ENCODE assay signal across 9 mouse cellular contexts in the genomic region with DNA sequence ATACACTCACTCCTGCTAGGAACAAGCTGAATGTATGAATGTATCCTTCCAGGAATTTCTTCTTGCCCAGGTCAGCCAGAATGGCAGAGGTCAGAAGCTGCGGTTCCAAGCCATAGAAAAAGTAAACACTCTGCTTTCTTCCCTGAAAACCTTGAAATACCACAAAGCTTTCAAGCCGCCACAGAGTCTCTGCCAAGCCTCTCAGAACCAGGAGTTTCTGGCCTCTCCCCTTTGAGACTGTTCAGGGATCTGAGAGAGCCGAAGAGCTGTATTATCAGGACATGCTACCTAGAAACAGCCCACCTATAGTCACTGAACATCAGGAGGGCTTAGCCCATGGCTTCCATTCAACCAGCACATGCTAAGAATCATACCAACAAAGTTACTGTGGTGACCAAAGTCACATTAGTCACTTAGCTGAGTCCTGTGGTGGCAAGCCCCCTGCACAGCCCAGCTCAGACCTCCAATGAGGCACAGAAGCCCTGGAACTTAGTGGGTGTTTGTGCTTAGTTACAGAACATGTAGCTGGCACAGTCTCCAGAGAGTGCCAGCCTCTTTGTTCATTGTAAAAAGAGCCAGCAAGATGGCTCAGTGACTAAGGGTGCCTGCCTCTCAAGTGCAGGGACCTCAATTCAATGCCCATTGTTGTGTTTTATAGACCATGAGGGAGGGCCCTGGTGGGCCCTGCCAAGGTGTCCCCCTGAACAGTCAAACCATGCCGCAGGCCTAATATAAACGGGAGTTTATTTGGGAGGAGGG. TPM values are rescaled to one million over a fixed set of nuclear protein-coding genes. Genes with fewer than 3 reads are reported as not detected.
DNase-seq lines count a peak whose midpoint lies in the region; ATAC-seq lines count a peak whose summit lies in the region.
"Had no signal": no experiment of that assay in that cellular context is flagged by ENCODE, and none has a peak within 500 bp of the region (broad histone marks: within the 10 kb centered on the region; RNA-seq: fewer than 3 reads in every experiment).

No protein-coding gene starts in this region.

- H3K4me2 ChIP-seq in heart, embryonic 15.5 days = no peak overlapping the region
- H3K4me2 ChIP-seq in hindbrain, embryonic 16.5 days (ENCODE audit: low read length) = no peak overlapping the region
- H3K4me2 ChIP-seq in midbrain, embryonic 13.5 days (replicated peaks) = no peak overlapping the region
- no peak overlapping the region for H3K4me2 ChIP-seq in liver, embryonic 12.5 days

- no peaks in the 10 kb centered on the region; the same call in 1 of the 2 replicates for H3K4me1 ChIP-seq in heart, embryonic 15.5 days (replicated peaks)
- H3K4me1 ChIP-seq in hindbrain, embryonic 16.5 days (ENCODE audit: control insufficient read depth, insufficient read depth, low read depth, low read length) = no peaks in the 10 kb centered on the region
- 0 out of 2 replicates have a peak, but pooled peaks cover 4% of the 10 kb centered on the region for H3K4me1 ChIP-seq in midbrain, embryonic 13.5 days (replicated peaks)
- H3K4me1 ChIP-seq in liver, embryonic 12.5 days = no peaks in the 10 kb centered on the region

- H3K27me3 ChIP-seq in heart, embryonic 15.5 days = no peaks in the 10 kb centered on the region
- no peaks in the 10 kb centered on the region for H3K27me3 ChIP-seq in hindbrain, embryonic 16.5 days (replicated peaks; ENCODE audit: control insufficient read depth, insufficient read depth, low read length)
- no peaks in the 10 kb centered on the region for H3K27me3 ChIP-seq in midbrain, embryonic 13.5 days
- H3K27me3 ChIP-seq in liver, embryonic 12.5 days (replicated peaks) = no peaks in the 10 kb centered on the region

- no peak for DNase-seq in heart, adult 8-10 months (ENCODE audit: low spot score)
- DNase-seq in adrenal gland, postnatal 10 days = peak; percentile 20
- no peak for DNase-seq in cerebellum, postnatal 25 days
- DNase-seq in spleen, adult 18-20 months = no peak
- DNase-seq: liver, postnatal 0 days had no signal

- H3K27ac ChIP-seq in heart, embryonic 15.5 days = peak overlapping the region; percentile 14; the same call in 1 of the 2 replicates
- H3K27ac ChIP-seq in hindbrain, embryonic 16.5 days (ENCODE audit: low read depth, low read length) = no peak overlapping the region
- no peak overlapping the region for H3K27ac ChIP-seq in midbrain, embryonic 13.5 days
- H3K27ac ChIP-seq in liver, embryonic 12.5 days = no peak overlapping the region

- no peaks in the 10 kb centered on the region for H3K9me3 ChIP-seq in heart, embryonic 15.5 days (replicated peaks)
- H3K9me3 ChIP-seq in hindbrain, embryonic 16.5 days (ENCODE audit: control insufficient read depth, low read length) = no peaks in the 10 kb centered on the region
- H3K9me3 ChIP-seq in midbrain, embryonic 13.5 days = no peaks in the 10 kb centered on the region
- H3K9me3 ChIP-seq in liver, embryonic 12.5 days (replicated peaks) = no peaks in the 10 kb centered on the region

- H3K4me3 ChIP-seq in heart, embryonic 15.5 days = no peak overlapping the region
- no peak overlapping the region for H3K4me3 ChIP-seq in hindbrain, embryonic 16.5 days (ENCODE audit: low read length)
- H3K4me3 ChIP-seq in midbrain, embryonic 13.5 days (replicated peaks) = no peak overlapping the region
- no peak overlapping the region for H3K4me3 ChIP-seq in liver, embryonic 12.5 days

- H3K36me3 ChIP-seq in heart, embryonic 15.5 days = no peaks in the 10 kb centered on the region
- no peaks in the 10 kb centered on the region for H3K36me3 ChIP-seq in hindbrain, embryonic 16.5 days (ENCODE audit: control insufficient read depth, insufficient read depth, low read length)
- no peaks in the 10 kb centered on the region for H3K36me3 ChIP-seq in midbrain, embryonic 13.5 days
- H3K36me3 ChIP-seq in liver, embryonic 12.5 days = peaks cover 85% of the 10 kb centered on the region

- 69% methylated on average over 5 of the region's 5 CpGs for WGBS in heart, embryonic 15.5 days
- 36% methylated on average over 5 of the region's 5 CpGs for WGBS in hindbrain, embryonic 16.5 days
- WGBS in midbrain, embryonic 13.5 days = 51% methylated on average over 5 of the region's 5 CpGs
- WGBS in liver, embryonic 12.5 days (ENCODE audit: insufficient replicate concordance) = 76% methylated on average over 5 of the region's 5 CpGs

- H3K9ac ChIP-seq in heart, embryonic 15.5 days = no peak overlapping the region
- no peak overlapping the region for H3K9ac ChIP-seq in hindbrain, embryonic 16.5 days (ENCODE audit: low read depth, low read length)
- H3K9ac ChIP-seq in midbrain, embryonic 13.5 days (replicated peaks) = no peak overlapping the region
- H3K9ac ChIP-seq in liver, embryonic 12.5 days = no peak overlapping the region
- H3K9ac ChIP-seq: liver, postnatal 0 days had no signal

- 0 out of 2 replicates have a peak, but pooled peaks have one; percentile 18 for ATAC-seq in heart, embryonic 15.5 days (replicated peaks; ENCODE audit: insufficient number of reproducible peaks, insufficient read depth, low FRiP score, low read depth)
- ATAC-seq in hindbrain, embryonic 16.5 days = peak; percentile 92
- peak; percentile 50 for ATAC-seq in midbrain, embryonic 13.5 days
- no peak for ATAC-seq in liver, embryonic 12.5 days
- ATAC-seq: liver, postnatal 0 days had no signal

RNA-seq across cellular contexts. Expression of a gene that starts 16.2 kb away (rescaled TPM):
- 3.7 and 6.8 TPM in 2 replicates for polyA plus RNA-seq in heart, embryonic 15.5 days (2015; fragmentation: Nextera tagmentation; extraction: Ambion mirVana)
- total RNA-seq in heart, adult 8-10 months (2022) = 1 to 10 TPM in 1 of 4 experiments, under 1 TPM in 3; 0.31 to 2.2 (median 0.83) TPM
- 1 to 10 TPM; 5.5 to 7.3 TPM for total RNA-seq in adrenal gland, postnatal 10 days (2021)
- polyA plus RNA-seq in hindbrain, embryonic 16.5 days (2015; fragmentation: Nextera tagmentation; extraction: Ambion mirVana) = 2.1 and 2.2 TPM in 2 replicates
- polyA plus RNA-seq in midbrain, embryonic 13.5 days (2015; fragmentation: Nextera tagmentation; extraction: Ambion mirVana) = 1.1 and 1.4 TPM in 2 replicates
- polyA plus RNA-seq in liver, embryonic 12.5 days (2016; fragmentation: Nextera tagmentation; extraction: Ambion mirVana) = 16.1 and 16.2 TPM in 2 replicates
